Mouse (Mus musculus) hindbrain, embryonic 11.5 days (tissue): ENCODE measurements around the gene Qrich2. TPM values are rescaled to one million over a fixed set of nuclear protein-coding genes. Genes with fewer than 3 reads are reported as not detected.

Experiments
- ATAC-seq: fragments of 200-750 bp; cut with Nextera tagmentation; 2 replicates; pipeline ENCODE4 v1.8.0; 2017; ENCODE audit warnings: mild to moderate bottlenecking, moderate TSS enrichment, moderate library complexity; ENCODE audit not compliant: low FRiP score
- DNase-seq: peaks from one replicate; pipeline ENCODE4 v3.0.0-alpha.2; 2015; ENCODE audit warnings: low spot score
- H3K27ac ChIP-seq: fragments of 300-500 bp; sonication (generic); 2 replicates; pipeline ENCODE4 v1.5.1; 2014; ENCODE audit warnings: mild to moderate bottlenecking, low read depth, low read length
- H3K27me3 ChIP-seq: fragments of 300-500 bp; sonication (generic); 2 replicates; pipeline ENCODE4 v1.6.1; 2014; ENCODE audit warnings: mild to moderate bottlenecking, low read length, moderate library complexity, mixed read lengths; ENCODE audit not compliant: control insufficient read depth, insufficient read depth
- H3K36me3 ChIP-seq: fragments of 300-500 bp; sonication (generic); 2 replicates; pipeline ENCODE4 v1.6.1; 2014; ENCODE audit warnings: mild to moderate bottlenecking, low read length, moderate library complexity, mixed read lengths; ENCODE audit not compliant: control insufficient read depth, insufficient read depth
- H3K4me1 ChIP-seq: fragments of 300-500 bp; sonication (generic); replicated peaks from 2 replicates; pipeline ENCODE4 v1.6.1; 2014; ENCODE audit warnings: low read length, mixed read lengths; ENCODE audit not compliant: control insufficient read depth, insufficient read depth
- H3K4me2 ChIP-seq: fragments of 300-500 bp; sonication (generic); replicated peaks from 2 replicates; pipeline ENCODE4 v1.6.1; 2014; ENCODE audit warnings: mild to moderate bottlenecking, low read depth, low read length
- H3K4me3 ChIP-seq: fragments of 300-500 bp; sonication (generic); 2 replicates; pipeline ENCODE4 v1.5.1; 2014; ENCODE audit warnings: low read depth, low read length
- H3K9ac ChIP-seq: fragments of 300-500 bp; sonication (generic); 2 replicates; pipeline ENCODE4 v1.6.1; 2014; ENCODE audit warnings: low read depth, low read length
- H3K9me3 ChIP-seq: fragments of 300-500 bp; sonication (generic); 2 replicates; pipeline ENCODE4 v1.6.1; 2016; ENCODE audit warnings: low read length; ENCODE audit not compliant: control insufficient read depth
- WGBS: fragments of 180-500 bp; shearing (Covaris S2); extraction: QIAGEN DNeasy Blood & Tissue Kit; methylation state at CpG from one replicate; pipeline ENCODE4 v1.1.7; 2014; 5-methylcytosine and 5-hydroxymethylcytosine counted together
- polyA plus RNA-seq: library from polyadenylated mRNA; unstranded; fragments of >200 nt; fragmentation: Nextera tagmentation; extraction: Ambion mirVana; gene quantifications from 2 replicates; pipeline ENCODE4 v1.2.1, GENCODE M21; 2014

Gene Qrich2
- 0.17 TPM in 1 of 2 replicates, not detected in the other for polyA plus RNA-seq

GRCm38 (mm10) chr11:116466141-116466540 is at the start of gene Qrich2:
TSS of gene Qrich2 (minus strand) at chr11:116466241.
- no peaks in the 10 kb centered on the region for H3K27me3 ChIP-seq
- no peak within 1 kb of the TSS for H3K4me2 ChIP-seq
- WGBS, result 67% methylated on average over 20 of the region's 20 CpGs
- no peaks in the 10 kb centered on the region for H3K9me3 ChIP-seq
- H3K36me3 ChIP-seq, result no peaks in the 10 kb centered on the region
- DNase-seq, result no peak
- no peaks in the 10 kb centered on the region for H3K4me1 ChIP-seq
- no peak within 1 kb of the TSS for H3K9ac ChIP-seq
- H3K4me3 ChIP-seq, result no peak within 1 kb of the TSS
- no peak for ATAC-seq
- H3K27ac ChIP-seq, result no peak within 1 kb of the TSS

DNA sequence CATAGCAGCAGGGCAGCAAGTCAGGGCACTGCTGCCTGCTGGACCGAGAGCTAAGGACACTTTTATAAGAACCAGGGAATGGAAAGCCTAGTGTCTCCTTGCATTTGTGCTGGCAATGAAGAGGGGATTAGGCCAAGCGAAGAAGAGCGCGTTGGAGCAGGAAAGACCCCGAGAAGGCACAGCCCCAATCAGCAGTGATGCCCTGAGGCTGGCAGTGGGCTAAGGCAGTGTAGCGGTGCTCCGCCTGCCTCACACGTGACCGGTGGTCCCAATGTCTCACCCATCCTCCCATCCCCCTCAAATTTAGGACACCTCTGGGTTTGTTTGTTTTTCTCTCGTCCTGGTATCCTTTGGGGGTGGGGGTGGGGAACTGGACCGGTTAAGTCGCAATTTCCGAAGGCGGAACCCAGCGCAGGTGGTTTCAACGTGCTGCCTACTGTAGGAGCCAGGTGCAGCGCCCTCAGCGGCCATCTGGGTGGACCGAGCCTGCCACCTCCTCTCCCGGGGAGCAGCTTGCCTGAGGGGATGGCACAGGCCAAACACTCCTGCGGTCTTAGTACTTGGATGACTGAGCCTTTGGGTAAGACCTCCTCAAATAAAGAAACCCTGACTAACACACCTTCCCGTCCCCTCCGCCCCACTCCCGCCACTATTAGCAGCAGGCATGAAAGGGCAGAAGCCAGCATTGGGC is 49.4 kb upstream of the Qrich2 start:
- Histone ChIP-seq H3K4me2 (peak overlapping the region; percentile 32), H3K9me3 (no peaks in the 10 kb centered on the region), H3K4me3 (no peak overlapping the region), H3K9ac (no peak overlapping the region), H3K27ac (no peak overlapping the region), H3K4me1 (no peaks in the 10 kb centered on the region; the same call in 1 of the 2 replicates), H3K36me3 (no peaks in the 10 kb centered on the region), H3K27me3 (peaks cover 2% of the 10 kb centered on the region; the same call in 1 of the 2 replicates)
- 14% methylated on average over 24 of the region's 24 CpGs for WGBS
- ATAC-seq (no peak), DNase-seq (no peak)

DNA sequence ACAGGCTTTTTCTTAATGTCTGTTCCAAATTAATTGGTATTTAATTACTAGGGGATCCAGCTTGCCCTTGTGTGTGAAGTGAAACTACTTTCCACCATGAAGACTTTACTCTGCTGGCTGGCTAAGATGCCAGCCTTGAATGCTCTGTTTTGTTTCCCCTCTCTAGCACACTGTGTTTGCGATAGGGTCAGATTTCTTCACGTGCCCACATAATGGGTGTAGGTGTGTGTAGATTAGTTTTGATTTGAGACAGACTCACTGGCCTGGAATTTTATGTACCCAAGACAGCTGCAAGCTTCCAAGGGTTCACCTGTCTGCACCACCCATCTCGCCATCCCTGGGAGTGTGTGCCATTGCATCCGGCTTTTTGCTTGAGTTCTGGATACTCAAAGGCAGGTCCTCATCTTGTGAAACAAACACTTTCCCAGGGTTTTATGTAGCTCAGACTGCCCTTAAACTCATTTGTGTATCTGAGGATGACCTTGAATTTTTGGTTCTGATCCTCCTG is 47.5 kb upstream of the Qrich2 start:
- 83% methylated on average over 4 of the region's 4 CpGs for WGBS
- H3K36me3 ChIP-seq, result no peaks in the 10 kb centered on the region

GRCm38 (mm10) chr11:116512987-116513386 is 46.9 kb upstream of the Qrich2 start:
- Histone ChIP-seq H3K27ac (no peak overlapping the region), H3K27me3 (peaks cover 2% of the 10 kb centered on the region; the same call in 1 of the 2 replicates), H3K9me3 (no peaks in the 10 kb centered on the region), H3K4me3 (no peak overlapping the region), H3K4me2 (no peak overlapping the region), H3K9ac (no peak overlapping the region), H3K4me1 (no peaks in the 10 kb centered on the region; the same call in 1 of the 2 replicates), H3K36me3 (no peaks in the 10 kb centered on the region)
- ATAC-seq (no peak), DNase-seq (no peak)
- WGBS, result 86% methylated on average over 6 of the region's 6 CpGs

More for the DNA sequence above, 47.5 kb upstream of the Qrich2 start:
- peaks cover 2% of the 10 kb centered on the region; the same call in 1 of the 2 replicates for H3K27me3 ChIP-seq
- no peaks in the 10 kb centered on the region; the same call in 1 of the 2 replicates for H3K4me1 ChIP-seq
- no peak overlapping the region for H3K9ac ChIP-seq
- H3K4me2 ChIP-seq, result no peak overlapping the region
- ATAC-seq (no peak), DNase-seq (no peak)
- H3K9me3 ChIP-seq, result no peaks in the 10 kb centered on the region
- no peak overlapping the region for H3K4me3 ChIP-seq
- no peak overlapping the region for H3K27ac ChIP-seq

DNA sequence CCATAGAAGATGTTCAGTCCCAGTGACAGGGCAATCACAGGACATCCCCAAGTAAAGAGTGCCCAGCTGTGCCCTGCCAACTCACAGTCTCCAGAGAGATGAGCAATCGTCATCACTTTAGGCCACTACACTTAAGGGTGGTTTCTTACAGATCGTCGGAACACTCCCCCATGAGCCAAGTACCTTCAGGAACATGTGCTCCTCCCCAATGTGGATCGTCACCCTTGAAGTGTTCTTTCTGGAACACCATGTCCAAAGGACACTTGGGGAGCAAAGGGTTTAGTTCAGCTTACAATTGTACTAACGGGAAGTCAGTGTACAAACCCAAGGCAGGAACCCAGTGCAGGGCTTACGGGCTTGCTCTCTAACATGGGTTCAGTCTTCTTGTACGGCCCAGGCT is 46.1 kb upstream of the Qrich2 start:
- no peaks in the 10 kb centered on the region; the same call in 1 of the 2 replicates for H3K4me1 ChIP-seq
- H3K27ac ChIP-seq, result no peak overlapping the region
- H3K27me3 ChIP-seq, result peaks cover 2% of the 10 kb centered on the region; the same call in 1 of the 2 replicates
- no peaks in the 10 kb centered on the region for H3K36me3 ChIP-seq
- H3K4me2 ChIP-seq, result no peak overlapping the region
- no peak for ATAC-seq
- DNase-seq, result no peak
- H3K9me3 ChIP-seq, result no peaks in the 10 kb centered on the region
- H3K4me3 ChIP-seq, result no peak overlapping the region
- no peak overlapping the region for H3K9ac ChIP-seq
- WGBS, result 93% methylated on average over 7 of the region's 7 CpGs

- Histone ChIP-seq H3K4me3 (no peak overlapping the region), H3K9ac (no peak overlapping the region), H3K4me1 (no peaks in the 10 kb centered on the region; the same call in 1 of the 2 replicates), H3K27ac (no peak overlapping the region), H3K36me3 (no peaks in the 10 kb centered on the region), H3K27me3 (peaks cover 2% of the 10 kb centered on the region; the same call in 1 of the 2 replicates), H3K9me3 (no peaks in the 10 kb centered on the region), H3K4me2 (no peak overlapping the region)
- 65% methylated on average over 7 of the region's 7 CpGs for WGBS
- DNase-seq, result no peak
- ATAC-seq, result no peak
Measured at GRCm38 (mm10) chr11:116511301-116511868, 45.3 kb upstream of the Qrich2 start.

GRCm38 (mm10) chr11:116508689-116509088 is 42.6 kb upstream of the Qrich2 start:
- Histone ChIP-seq H3K4me2 (no peak overlapping the region), H3K4me3 (no peak overlapping the region), H3K27me3 (no peaks in the 10 kb centered on the region), H3K9me3 (no peaks in the 10 kb centered on the region), H3K36me3 (no peaks in the 10 kb centered on the region), H3K9ac (no peak overlapping the region), H3K4me1 (no peaks in the 10 kb centered on the region), H3K27ac (no peak overlapping the region)
- WGBS, result 50% methylated on average over 2 of the region's 2 CpGs
- ATAC-seq (no peak), DNase-seq (no peak)

GRCm38 (mm10) chr11:116506151-116506875 is 40.3 kb upstream of the Qrich2 start:
- Histone ChIP-seq H3K4me1 (no peaks in the 10 kb centered on the region), H3K4me2 (no peak overlapping the region), H3K27me3 (no peaks in the 10 kb centered on the region), H3K4me3 (no peak overlapping the region), H3K9me3 (no peaks in the 10 kb centered on the region), H3K36me3 (no peaks in the 10 kb centered on the region), H3K27ac (no peak overlapping the region), H3K9ac (no peak overlapping the region)
- 78% methylated on average over 17 of the region's 17 CpGs for WGBS
- DNase-seq (no peak), ATAC-seq (no peak)
